Mouse (Mus musculus): ENCODE data around the gene Crygn.

GRCm38 (mm10) chr5:24739141-24739753 lies 18.6 kb downstream of the Crygn start:
- TF ChIP-seq CTCF (IDR thresholded peaks at IDR 0.05; ENCODE audit: extremely low read depth, insufficient read length, insufficient replicate concordance, low read depth, low read length), result no peak
- TF ChIP-seq POLR2A (IDR thresholded peaks at IDR 0.05; ENCODE audit: low read depth, low read length), result 0 out of 2 replicates have a peak, but pooled peaks have one; percentile 25

Data from small intestine, adult 2 months (tissue).